Mouse (Mus musculus) G1E (cell line): ENCODE results near the gene Oscar.

Source experiments
- CTCF ChIP-seq: IDR thresholded peaks from 2 replicates; pipeline ENCODE4 v1.5.1; 2012; ENCODE audit warnings: low read depth, low read length, inconsistent platforms, mixed read lengths
- GATA1 ChIP-seq: IDR thresholded peaks from 2 replicates; pipeline ENCODE4 v1.6.1; 2012; ENCODE audit warnings: borderline replicate concordance, low read length, inconsistent platforms, mixed read lengths
- GATA2 ChIP-seq: IDR thresholded peaks from 2 replicates; pipeline ENCODE4 v1.6.1; 2012; ENCODE audit warnings: low read depth, low read length, inconsistent platforms, borderline replicate concordance
- POLR2AphosphoS5 ChIP-seq: IDR thresholded peaks from 2 replicates; pipeline ENCODE4 v1.6.1; 2012; ENCODE audit warnings: low read depth, low read length, inconsistent platforms; ENCODE audit not compliant: insufficient replicate concordance
- TAL1 ChIP-seq: conservative IDR thresholded peaks from 2 replicates; pipeline ENCODE4 v1.6.1; 2012; ENCODE audit warnings: low read depth, low read length, inconsistent platforms, mixed read lengths

GRCm38 (mm10) chr7:3578952-3579546, 36.9 kb downstream of the Oscar start:
- TF ChIP-seq CTCF = no peak
- TF ChIP-seq TAL1 = no peak
- no peak for TF ChIP-seq GATA1
- TF ChIP-seq POLR2AphosphoS5 = no peak
- TF ChIP-seq GATA2 = no peak
